Mouse (Mus musculus): ENCODE results near the gene Ttc3.
"Not testable (repeated sequence)": the region's sequence is repeated elsewhere in the genome, so short reads cannot be mapped to it uniquely, and the experiment has no call there.

Ttc3 gene

GRCm38 (mm10) chr16:94370173-94370914 is at the start of gene Ttc3:
Gene Ttc3 (plus strand): TSS chr16:94370618.
- peak; percentile 89 for DNase-seq (ENCODE audit: low read depth, low spot score)

DNA sequence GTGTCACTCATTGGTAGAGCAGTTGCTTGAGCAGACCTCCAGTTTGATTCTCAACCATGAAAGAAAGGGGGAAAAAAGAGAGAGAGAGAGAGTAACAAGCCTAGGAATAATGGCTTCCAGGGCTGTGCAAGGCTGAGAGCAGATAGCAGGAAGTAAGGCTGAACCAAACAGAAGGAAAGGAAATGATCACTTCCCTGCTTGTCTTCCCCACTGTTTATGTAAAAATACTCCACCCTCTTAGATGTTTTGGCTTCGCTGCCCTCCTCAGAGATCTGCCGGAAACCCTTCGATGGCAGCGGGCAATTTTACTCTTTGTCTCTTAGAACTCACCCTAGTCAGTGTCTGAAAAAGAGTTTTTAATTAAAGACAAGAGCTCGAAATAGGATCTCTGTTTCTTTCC is 46.7 kb upstream of the Ttc3 start:
- DNase-seq (ENCODE audit: low read depth, low spot score), result no peak

- no peak for DNase-seq (ENCODE audit: low read depth, low spot score)
Observed at GRCm38 (mm10) chr16:94326008-94326407, 44.4 kb upstream of the Ttc3 start.

- DNase-seq (ENCODE audit: low read depth, low spot score), result no peak
Observed at GRCm38 (mm10) chr16:94327781-94328711, 42.4 kb upstream of the Ttc3 start, which contains the start of gene Ripply3. Gene Ripply3 (plus strand): TSS chr16:94328420.

- DNase-seq (ENCODE audit: low read depth, low spot score), result no peak
Observed at GRCm38 (mm10) chr16:94328881-94329867, 41.2 kb upstream of the Ttc3 start.

DNA sequence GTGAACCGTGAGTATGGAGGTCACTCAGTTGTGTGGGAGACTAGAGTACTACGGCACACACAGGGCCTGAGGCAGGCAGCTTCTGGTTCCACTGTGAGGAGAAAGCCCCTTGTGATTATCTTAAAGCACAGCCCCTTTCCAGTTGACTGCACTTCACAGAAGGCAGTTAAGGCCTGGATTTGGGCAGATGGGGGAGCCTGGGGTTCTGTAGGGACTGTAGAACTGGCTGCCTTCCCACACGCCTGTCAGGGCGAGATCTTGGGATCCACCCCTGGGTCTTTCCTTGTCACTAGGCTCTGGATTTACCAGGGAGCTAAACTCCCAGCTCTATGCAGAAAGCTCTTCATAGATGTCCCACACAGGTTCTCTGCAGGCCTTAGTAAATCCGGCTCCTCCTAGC is 40.0 kb upstream of the Ttc3 start:
- DNase-seq (ENCODE audit: low read depth, low spot score), result no peak

- DNase-seq (ENCODE audit: low read depth, low spot score), result no peak
Observed at GRCm38 (mm10) chr16:94331233-94331885, 39.1 kb upstream of the Ttc3 start.

DNA sequence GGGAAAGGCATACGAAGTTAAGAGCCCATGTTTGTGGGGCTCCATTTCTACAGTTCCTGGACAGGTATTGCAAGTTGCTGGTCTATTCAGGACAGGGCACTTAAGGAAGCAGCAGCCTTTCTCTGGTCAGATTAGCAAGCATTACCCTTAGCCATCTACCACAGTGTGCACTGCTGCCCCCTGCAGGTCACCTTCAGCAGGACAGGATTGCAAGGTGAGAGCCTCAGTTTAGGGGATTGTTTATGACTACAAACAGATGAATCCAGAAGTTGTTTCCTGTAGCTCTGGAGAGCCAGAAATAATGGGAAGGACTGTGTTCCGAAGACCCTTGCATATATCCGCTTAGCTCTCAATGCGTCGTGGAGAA is 38.5 kb upstream of the Ttc3 start:
- DNase-seq (ENCODE audit: low read depth, low spot score), result peak; percentile 75

DNA sequence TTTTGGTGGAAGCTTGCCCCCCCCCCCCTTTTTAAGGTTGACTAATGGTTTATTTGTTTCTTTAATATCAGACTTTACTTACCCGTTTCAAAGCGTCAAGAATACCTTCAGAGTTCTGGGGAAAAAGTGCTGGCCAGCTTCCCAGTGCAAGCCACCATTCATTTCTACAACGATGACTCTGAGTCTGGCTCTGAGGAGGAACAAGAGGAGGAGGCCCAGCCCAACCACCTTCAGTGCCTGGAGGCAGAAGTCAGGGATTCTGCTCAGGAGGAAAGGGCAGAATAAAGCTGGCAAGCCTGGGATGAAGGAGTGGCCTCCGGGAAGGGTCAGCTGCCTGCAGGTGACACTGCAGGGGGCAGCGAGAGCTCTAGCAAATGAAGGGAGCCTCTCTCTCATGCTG is 34.8 kb upstream of the Ttc3 start:
- peak; percentile 57 for DNase-seq (ENCODE audit: low read depth, low spot score)

DNA sequence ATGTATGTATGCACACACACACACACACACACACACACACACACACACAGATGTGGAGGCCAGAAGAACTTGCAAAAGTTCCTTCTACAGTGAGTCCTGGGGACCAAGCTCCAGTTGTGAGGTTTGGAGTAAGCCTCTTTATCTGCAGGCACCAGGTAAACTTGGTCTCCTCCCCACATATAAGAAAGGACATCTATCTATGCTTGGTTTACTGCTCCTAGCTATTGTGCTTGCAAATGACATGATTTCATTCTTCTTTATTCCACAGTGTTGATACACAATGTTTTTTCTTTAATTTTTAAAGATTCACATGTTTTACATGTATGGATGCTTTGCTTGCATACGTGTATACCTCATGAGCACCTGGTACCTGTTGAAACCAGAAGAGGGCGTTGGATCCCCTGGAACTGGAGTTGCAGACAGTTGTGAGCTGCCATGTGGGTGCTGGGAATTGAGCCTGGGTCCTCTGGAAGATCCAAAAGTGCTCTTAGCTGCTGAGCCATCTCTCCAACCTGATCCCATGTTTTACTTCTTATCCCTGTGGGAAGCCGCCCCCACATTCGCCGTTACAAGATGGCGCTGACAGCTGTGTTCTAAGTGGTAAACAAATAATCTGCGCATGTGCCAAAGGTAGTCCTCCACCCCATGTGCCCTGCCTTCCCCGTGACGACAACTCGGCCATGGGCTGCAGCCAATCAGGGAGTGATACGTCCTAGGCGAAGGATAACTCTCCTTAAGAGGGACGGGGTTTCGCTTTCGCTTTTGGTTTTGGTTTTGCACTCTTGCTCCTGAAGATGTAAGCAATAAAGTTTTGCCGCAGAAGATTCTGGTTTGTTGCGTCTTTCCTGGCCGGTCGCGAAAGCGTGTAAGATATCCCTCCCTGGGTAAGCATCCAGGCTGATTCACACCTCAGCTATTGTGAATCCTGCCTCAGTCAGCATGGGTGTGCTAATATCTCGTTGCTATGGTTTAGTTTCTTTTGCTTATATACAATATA is 31.0 kb upstream of the Ttc3 start:
- DNase-seq (ENCODE audit: low read depth, low spot score), result not testable (repeated sequence)

DNA sequence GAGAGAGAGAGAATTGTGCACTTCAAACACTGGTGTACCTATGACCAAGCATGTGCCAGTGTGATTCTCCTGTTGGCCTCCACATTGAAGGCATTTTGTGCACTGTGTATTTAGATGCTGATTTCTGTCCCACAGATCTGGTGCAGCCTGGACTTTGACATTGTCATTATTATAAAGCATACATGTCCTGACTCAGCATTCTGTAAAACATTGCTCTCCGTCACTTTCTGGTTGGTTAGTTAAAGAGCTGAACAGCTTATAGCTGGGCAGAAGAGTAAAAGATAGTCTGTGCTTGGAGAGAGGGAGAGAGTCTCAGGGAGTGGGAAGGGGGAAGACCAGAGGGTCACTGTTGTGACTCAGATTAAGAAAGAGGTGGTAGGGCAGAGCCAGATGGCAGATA is 24.7 kb upstream of the Ttc3 start:
- DNase-seq (ENCODE audit: low read depth, low spot score), result no peak

GRCm38 (mm10) chr16:94347080-94347731 is 23.2 kb upstream of the Ttc3 start:
- no peak for DNase-seq (ENCODE audit: low read depth, low spot score)

GRCm38 (mm10) chr16:94348779-94349178 is 21.6 kb upstream of the Ttc3 start:
- DNase-seq (ENCODE audit: low read depth, low spot score), result no peak

DNA sequence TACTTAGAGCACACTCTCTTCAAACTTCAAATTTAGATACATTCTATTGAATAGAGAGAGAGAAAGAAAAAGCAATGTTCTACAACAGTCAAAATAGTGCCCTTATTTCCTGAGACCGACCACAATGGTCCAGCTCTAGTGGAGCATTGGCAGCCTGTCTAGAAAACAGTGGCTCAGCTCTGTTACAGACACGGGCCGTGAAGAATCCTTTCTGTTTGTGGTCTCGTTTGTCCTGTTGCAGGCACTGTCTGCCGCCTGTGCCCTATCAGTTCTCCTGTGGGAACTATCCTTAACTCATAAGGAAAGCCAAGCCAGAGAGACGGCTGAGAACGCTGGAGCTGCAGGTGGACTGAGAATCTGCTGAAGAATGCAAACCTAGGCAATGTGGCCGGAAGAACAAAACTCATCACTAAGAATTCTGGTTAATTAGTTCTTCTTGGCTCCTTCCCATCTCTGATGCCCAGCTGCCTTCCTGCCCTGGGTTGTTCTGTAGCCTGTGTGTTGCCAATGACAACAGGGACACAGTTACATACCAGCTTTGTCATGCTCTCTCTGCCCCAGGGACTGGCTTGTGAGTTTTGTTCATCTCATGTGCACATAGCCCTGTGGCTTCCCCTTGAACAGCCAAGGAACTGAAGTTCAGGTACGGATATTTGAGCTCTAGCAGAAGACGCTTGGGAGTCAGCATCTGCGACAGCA is 20.7 kb upstream of the Ttc3 start:
- DNase-seq (ENCODE audit: low read depth, low spot score), result no peak

GRCm38 (mm10) chr16:94350287-94350677 is 20.1 kb upstream of the Ttc3 start:
- DNase-seq (ENCODE audit: low read depth, low spot score), result no peak

GRCm38 (mm10) chr16:94354450-94354849 is 16.0 kb upstream of the Ttc3 start:
- no peak for DNase-seq (ENCODE audit: low read depth, low spot score)

DNA sequence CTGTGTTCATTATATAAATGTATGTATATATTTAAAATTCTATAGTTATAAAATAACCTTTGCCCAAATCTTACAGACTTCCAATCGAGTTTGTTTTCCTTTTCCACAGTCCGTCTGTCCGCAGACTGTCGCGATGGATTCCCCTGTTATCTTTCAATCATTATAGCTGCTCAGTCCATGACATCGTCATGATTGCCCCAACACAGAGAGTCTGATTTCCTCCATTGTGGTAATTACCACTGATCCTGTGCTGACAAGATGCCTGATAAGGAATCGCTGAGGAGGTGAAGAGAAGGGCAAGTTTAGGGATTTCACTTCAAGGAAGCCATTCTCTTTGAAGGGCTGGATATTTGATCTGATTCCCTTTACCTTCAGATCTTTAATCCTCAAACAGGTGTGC is 14.4 kb upstream of the Ttc3 start:
- DNase-seq (ENCODE audit: low read depth, low spot score), result no peak

DNA sequence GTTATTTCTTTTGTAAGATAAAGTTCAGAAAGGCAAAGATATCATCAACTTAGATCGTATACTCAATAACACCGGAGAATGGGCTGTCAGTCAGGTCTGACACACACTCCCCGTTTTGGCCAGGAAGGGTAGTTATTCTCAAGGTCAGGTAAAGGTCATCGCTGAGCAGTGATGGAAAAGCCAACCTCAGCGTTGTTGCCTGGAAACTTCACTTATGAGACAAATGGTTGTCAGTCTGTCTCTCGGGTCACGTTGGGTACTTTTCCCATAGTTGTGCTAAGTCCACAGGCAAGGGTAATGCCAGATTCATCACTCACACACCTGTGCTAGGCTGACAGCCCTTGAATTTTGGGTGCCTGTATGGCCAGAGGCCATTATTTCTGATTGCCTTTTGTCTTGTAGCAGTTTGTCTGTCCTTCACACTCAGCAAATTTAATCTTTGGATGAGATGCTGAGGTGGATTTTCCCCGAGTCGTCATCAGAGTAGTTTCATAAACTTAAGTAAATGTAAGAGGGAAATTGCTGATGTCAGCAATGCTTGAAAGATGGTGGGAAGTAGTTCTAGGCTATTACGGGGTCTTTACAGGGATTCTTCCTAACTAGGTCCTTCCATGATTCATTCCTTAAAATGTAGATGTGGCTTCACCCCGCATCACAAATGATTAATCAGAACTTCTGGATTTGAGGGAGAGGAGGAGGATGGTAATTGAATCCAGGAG is 13.5 kb upstream of the Ttc3 start:
- DNase-seq (ENCODE audit: low read depth, low spot score), result no peak
